Mouse (Mus musculus) CH12.LX (cell line): ENCODE results near the gene Hoxb7. TPM values are rescaled to one million over a fixed set of nuclear protein-coding genes. Genes with fewer than 3 reads are reported as not detected.

Experiments
- DNase-seq: peaks from one replicate; pipeline ENCODE4 v3.0.0-alpha.2; 2013; ENCODE audit errors: extremely low read depth
- H3K27ac ChIP-seq: 2 replicates; pipeline ENCODE4 v1.5.1; 2012; ENCODE audit warnings: low read depth, mild to moderate bottlenecking, control low read depth, moderate library complexity; ENCODE audit not compliant: insufficient read depth
- H3K27me3 ChIP-seq: replicated peaks from 2 replicates; pipeline ENCODE3; 2012; ENCODE audit warnings: inconsistent platforms
- H3K36me3 ChIP-seq, 2 experiments: replicated peaks in 1 of 2; 2 replicates each; pipeline versions ENCODE3 to v1.6.1; 2012; ENCODE audit warnings: inconsistent platforms in 1 of 2, low read length in 1 of 2, mild to moderate bottlenecking in 1 of 2, mixed read lengths in 1 of 2, moderate library complexity in 1 of 2; ENCODE audit not compliant: control insufficient read depth in 1 of 2, insufficient read depth in 1 of 2
- H3K4me1 ChIP-seq, 2 experiments: 2 replicates each; pipeline ENCODE4 v1.6.1; 2012; ENCODE audit warnings: inconsistent platforms in 1 of 2, moderate library complexity in 1 of 2; ENCODE audit not compliant: insufficient read depth in 2 of 2, control insufficient read depth in 1 of 2
- H3K4me2 ChIP-seq: 2 replicates; pipeline ENCODE4 v1.6.1; 2012; ENCODE audit warnings: low read depth, mild to moderate bottlenecking, control low read depth; ENCODE audit not compliant: poor library complexity, insufficient read depth, severe bottlenecking
- H3K4me3 ChIP-seq, 3 experiments: fragments of 150-350 bp in 1 of 3; sonication (generic) in 1 of 3; replicated peaks in 1 of 3; 2 replicates each; pipeline versions ENCODE3 to v1.5.1; 2011 to 2012; ENCODE audit warnings: low read depth in 2 of 3, low read length in 2 of 3, mild to moderate bottlenecking in 2 of 3, moderate library complexity in 2 of 3, control low read depth in 1 of 3, improper control_type of control experiment in 1 of 3, inconsistent platforms in 1 of 3, mixed read lengths in 1 of 3; ENCODE audit not compliant: poor library complexity in 1 of 3
- H3K79me2 ChIP-seq: replicated peaks from 2 replicates; pipeline ENCODE4 v1.6.1; 2012; ENCODE audit warnings: mild to moderate bottlenecking, moderate library complexity; ENCODE audit not compliant: control insufficient read depth, poor library complexity, insufficient read depth, severe bottlenecking; ENCODE audit errors: extremely low read depth
- H3K9ac ChIP-seq: 2 replicates; pipeline ENCODE4 v1.6.1; 2012; ENCODE audit warnings: low read depth, mild to moderate bottlenecking, control low read depth, moderate library complexity; ENCODE audit not compliant: insufficient read depth
- H3K9me3 ChIP-seq: replicated peaks from 2 replicates; pipeline ENCODE3; 2012; ENCODE audit warnings: low read length, inconsistent platforms, mixed read lengths
- BHLHE40 ChIP-seq: IDR thresholded peaks from 2 replicates; pipeline ENCODE4 v1.6.1; 2011; ENCODE audit warnings: mild to moderate bottlenecking, low read depth, low read length, improper control_type of control experiment
- CHD1 ChIP-seq: IDR thresholded peaks from 2 replicates; pipeline ENCODE4 v1.6.1; 2012; ENCODE audit warnings: low read depth, low read length, improper control_type of control experiment, inconsistent platforms
- CHD2 ChIP-seq: IDR thresholded peaks from 2 replicates; pipeline ENCODE4 v1.6.1; 2011; ENCODE audit warnings: low read length, improper control_type of control experiment
- EP300 ChIP-seq: IDR thresholded peaks from 2 replicates; pipeline ENCODE4 v1.6.1; 2011; ENCODE audit warnings: low read length, improper control_type of control experiment
- JUND ChIP-seq: conservative IDR thresholded peaks from 2 replicates; pipeline ENCODE4 v1.6.1; 2011; ENCODE audit warnings: low read depth, low read length, improper control_type of control experiment
- NELFE ChIP-seq: IDR thresholded peaks from 2 replicates; pipeline ENCODE4 v1.6.1; 2011; ENCODE audit warnings: low read depth, low read length, improper control_type of control experiment
- SMC3 ChIP-seq: IDR thresholded peaks from 2 replicates; pipeline ENCODE4 v1.6.1; 2011; ENCODE audit warnings: low read depth, low read length, improper control_type of control experiment
- TCF12 ChIP-seq: IDR thresholded peaks from 2 replicates; pipeline ENCODE4 v1.6.1; 2014; ENCODE audit warnings: low read depth, mild to moderate bottlenecking, inconsistent platforms, low read length, improper control_type of control experiment
- UBTF ChIP-seq: IDR thresholded peaks from 2 replicates; pipeline ENCODE4 v1.6.1; 2012; ENCODE audit warnings: low read depth, mild to moderate bottlenecking, inconsistent platforms, low read length, improper control_type of control experiment, moderate library complexity
- USF1 ChIP-seq: IDR thresholded peaks from 2 replicates; pipeline ENCODE4 v1.6.1; 2014; ENCODE audit warnings: low read depth, mild to moderate bottlenecking, inconsistent platforms, low read length, improper control_type of control experiment
- ZC3H11A ChIP-seq: IDR thresholded peaks from 2 replicates; pipeline ENCODE4 v1.6.1; 2012; ENCODE audit warnings: low read depth, mild to moderate bottlenecking, inconsistent platforms, low read length, improper control_type of control experiment
- ZNF384 ChIP-seq: IDR thresholded peaks from 2 replicates; pipeline ENCODE4 v1.6.1; 2012; ENCODE audit warnings: low read depth, low read length, improper control_type of control experiment, inconsistent platforms
- dilution Hi-C: fragments of 300-500 bp; cut with MboI; formaldehyde crosslinking; loops from 2 replicates; pipeline ENCODE4 v1.14.3; 2020; ENCODE audit warnings: low sequenced_read_pairs; ENCODE audit not compliant: extremely low pct_unique_long_range_greater_than_20kb, extremely low pct_ligation_motif_present
- in situ Hi-C: fragments of 300-500 bp; cut with MboI; formaldehyde crosslinking; loops from 3 replicates; pipeline ENCODE4 v1.14.3; 2019; ENCODE audit warnings: low sequenced_read_pairs, low pct_ligation_motif_present, low pct_unique_long_range_greater_than_20kb, mixed read lengths
- polyA plus RNA-seq: library from polyadenylated mRNA; unstranded; fragments of >175 nt; gene quantifications from 2 replicates; pipeline ENCODE4 v1.2.1, GENCODE M21; 2012; ENCODE audit warnings: low read depth; ENCODE audit not compliant: insufficient read length
- total RNA-seq, 2 experiments: library from RNA; depleted of rRNA; stranded (reverse); fragments of 300-350 nt in 1 of 2; fragments of >200 nt in 1 of 2; gene quantifications; 2 replicates each; pipeline ENCODE4 v1.2.3; 2012 to 2014

Gene Hoxb7
- total and polyA plus RNA-seq, 3 experiments, result not detected

DNA sequence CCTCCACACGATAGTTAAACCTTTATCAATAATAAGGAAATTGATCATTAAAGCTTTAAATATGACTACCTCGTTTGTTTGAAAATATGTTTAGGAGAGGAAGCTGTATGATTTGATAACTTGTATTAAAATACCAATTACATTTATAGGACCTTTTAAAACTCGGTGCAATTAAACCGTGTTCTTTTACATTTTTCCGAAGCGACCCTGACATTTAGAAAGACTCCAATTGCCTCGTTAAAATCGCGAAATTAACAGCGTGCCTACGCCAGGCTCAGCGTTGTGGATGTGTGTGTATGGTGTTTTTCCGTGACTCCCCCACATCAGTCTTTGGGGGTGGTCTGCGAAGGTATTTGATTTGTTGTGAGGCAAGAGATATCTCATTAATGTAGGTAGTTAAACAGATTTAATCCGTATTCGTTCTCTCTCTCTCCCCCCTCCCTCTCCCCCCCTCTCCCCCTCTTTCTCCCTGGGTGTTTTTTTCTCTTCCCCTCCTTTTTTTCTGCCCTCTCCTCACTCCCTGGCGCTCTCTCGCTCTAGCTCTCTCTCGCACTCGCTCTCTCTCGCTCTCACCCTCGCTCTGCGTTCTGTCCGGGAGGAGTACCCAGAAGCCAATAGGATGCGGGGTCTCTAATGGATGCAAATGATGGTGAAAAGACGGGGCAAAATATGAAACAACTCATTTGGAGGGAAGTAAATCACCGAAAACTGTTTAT, 4.4 kb upstream of the Hoxb7 start, which contains the start of gene Hoxb8:
TSS of gene Hoxb8 (plus strand) at position 51 of the 716 bp plus-strand sequence.
- H3K4me3 ChIP-seq, result no peak within 1 kb of the TSS
- H3K4me1 ChIP-seq, result peaks cover 3 to 8% of the 10 kb centered on the region in 2 experiments; a peak in 3 of 4 replicates
- in situ Hi-C loops (no loop called here), dilution Hi-C loops (no loop called here)
- H3K4me2 ChIP-seq, result peak within 1 kb of the TSS; percentile 91
- TF ChIP-seq JUND (no peak), CHD2 (no peak), EP300 (no peak), ZNF384 (no peak), SMC3 (no peak), TCF12 (no peak), UBTF (no peak), ZC3H11A (no peak), BHLHE40 (no peak), USF1 (no peak)
- peaks cover 14% of the 10 kb centered on the region for H3K9me3 ChIP-seq
- peaks cover 93% of the 10 kb centered on the region for H3K27me3 ChIP-seq
- no peaks in the 10 kb centered on the region for H3K79me2 ChIP-seq
- no peak within 1 kb of the TSS for H3K27ac ChIP-seq
- no peaks in the 10 kb centered on the region for H3K36me3 ChIP-seq
- no peak for DNase-seq
- no peak within 1 kb of the TSS for H3K9ac ChIP-seq

DNA sequence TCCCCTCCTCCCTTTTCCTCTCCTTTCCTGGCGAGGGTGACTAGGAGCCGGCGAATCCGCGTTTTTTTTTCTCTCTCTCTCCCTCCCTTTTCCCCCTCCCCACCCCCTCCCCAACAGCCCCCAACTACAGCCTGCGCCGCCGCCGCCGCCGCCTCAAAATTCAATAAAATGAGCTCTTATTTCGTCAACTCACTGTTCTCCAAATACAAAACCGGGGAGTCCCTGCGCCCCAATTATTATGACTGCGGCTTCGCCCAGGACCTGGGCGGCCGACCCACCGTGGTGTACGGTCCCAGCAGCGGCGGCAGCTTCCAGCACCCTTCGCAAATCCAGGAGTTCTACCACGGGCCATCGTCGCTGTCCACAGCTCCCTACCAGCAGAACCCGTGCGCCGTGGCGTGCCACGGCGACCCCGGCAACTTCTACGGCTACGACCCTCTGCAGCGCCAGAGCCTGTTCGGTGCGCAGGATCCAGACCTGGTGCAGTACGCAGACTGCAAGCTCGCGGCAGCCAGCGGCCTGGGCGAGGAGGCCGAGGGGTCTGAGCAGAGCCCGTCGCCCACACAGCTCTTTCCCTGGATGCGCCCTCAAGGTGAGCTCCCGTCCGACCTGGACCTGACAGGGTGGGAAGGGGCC, 3.5 kb upstream of the Hoxb7 start:
- Histone ChIP-seq H3K4me2 (peak overlapping the region; percentile 91), H3K36me3 (no peaks in the 10 kb centered on the region)
- TF ChIP-seq CHD1 (no peak), NELFE (no peak), ZNF384 (no peak), SMC3 (no peak)
- TF ChIP-seq, all 38 proteins: peak for 0
- peak overlapping the region in 1 of 3 experiments; percentile 2 for H3K4me3 ChIP-seq
- H3K27me3 ChIP-seq, result peaks cover 93% of the 10 kb centered on the region
- peaks cover 3 to 8% of the 10 kb centered on the region in 2 experiments; a peak in 3 of 4 replicates for H3K4me1 ChIP-seq
- H3K79me2 ChIP-seq, result no peaks in the 10 kb centered on the region
- dilution Hi-C loops, result no loop called here
- in situ Hi-C loops, result no loop called here
- DNase-seq, result no peak
- peaks cover 16% of the 10 kb centered on the region for H3K9me3 ChIP-seq
- H3K27ac ChIP-seq, result no peak overlapping the region
- no peak overlapping the region for H3K9ac ChIP-seq
